Mouse (Mus musculus) heart, postnatal 10 days (tissue): ENCODE results near the gene Pttg1ip. TPM values are rescaled to one million over a fixed set of nuclear protein-coding genes. Genes with fewer than 3 reads are reported as not detected.

Experiments used
- DNase-seq, 2 experiments: peaks; one replicate each; pipeline ENCODE4 v3.0.0; 2021
- intact Hi-C: fragments of 180-260 bp; cut with DNase I; formaldehyde crosslinking; loops from one replicate; pipeline ENCODE4 v1.15.1; 2025
- total RNA-seq, 2 experiments: library from RNA; stranded (reverse); gene quantifications; 2 replicates each; pipeline ENCODE4 v1.2.3; 2021

Gene Pttg1ip
- 100 to 1,000 TPM; 134 to 148 TPM for total RNA-seq

DNA sequence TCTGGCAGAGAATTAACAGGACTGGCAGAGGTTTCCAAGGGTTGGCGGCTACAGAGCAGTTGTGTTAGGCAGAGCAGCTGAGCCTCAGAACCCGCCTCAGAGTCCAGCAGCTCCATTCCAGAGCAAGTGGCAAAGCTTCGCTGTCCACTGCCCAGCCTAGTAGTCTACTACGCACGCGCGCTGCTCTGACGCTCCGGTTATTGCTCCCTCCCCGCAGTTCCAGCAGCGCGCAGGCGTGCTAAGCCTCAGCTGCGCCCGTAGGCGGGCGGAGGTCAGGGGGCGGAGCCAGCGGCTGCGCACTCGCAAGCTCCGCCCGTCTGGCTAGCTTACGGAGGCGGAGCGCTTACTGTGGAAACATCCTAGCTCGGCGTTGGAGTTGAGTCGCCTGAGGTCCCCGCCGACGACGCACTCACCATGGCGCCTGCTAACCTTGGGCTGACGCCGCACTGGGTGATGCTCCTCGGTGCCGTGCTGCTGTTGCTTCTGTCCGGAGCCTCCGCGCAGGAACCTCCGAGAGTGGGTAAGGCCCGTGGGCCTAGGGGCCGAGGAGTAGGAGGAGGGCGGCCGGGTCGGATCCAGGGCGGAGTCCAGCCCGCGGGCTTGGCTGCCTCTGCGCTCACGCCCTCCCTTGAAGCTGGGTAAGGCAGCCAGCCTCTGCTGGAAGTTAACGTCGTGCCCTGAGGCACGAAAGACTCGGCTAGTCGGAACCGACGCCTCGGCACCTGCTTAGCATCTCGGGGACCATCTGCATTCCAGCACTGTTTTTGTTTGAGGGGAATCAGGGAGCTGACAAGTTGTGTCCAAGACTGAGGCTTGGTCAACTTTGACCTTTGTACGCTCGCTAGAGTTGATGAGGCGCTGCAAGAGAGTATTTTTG, at the start of gene Pttg1ip:
Pttg1ip (plus strand) TSS at position 313 of the 877 bp plus-strand sequence.
- peak; percentile 96 to 97 for DNase-seq
- intact Hi-C loops, result loop anchor here (5.0 kb wide), 1 partner anchor 41 kb away; the partner anchor contains the start of gene Ube2g2

DNA sequence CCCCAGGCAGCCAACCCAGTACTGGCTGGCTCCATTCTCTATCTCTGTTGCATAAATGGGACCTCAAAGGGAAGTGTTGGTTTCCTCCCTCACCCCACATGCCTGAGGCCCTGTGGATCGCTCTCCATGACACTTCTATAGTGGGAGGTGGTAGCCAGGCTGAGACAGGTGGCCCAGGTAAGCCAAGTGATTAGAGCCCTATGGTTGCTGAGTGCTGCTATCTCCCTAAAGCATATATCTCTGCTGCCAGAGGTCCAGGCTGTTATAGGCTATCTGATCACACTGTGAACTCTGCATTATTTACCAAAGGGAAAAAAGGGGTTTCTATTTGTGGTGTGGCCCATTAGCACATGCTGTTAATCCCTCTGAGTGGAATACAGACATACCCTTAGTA, 49.5 kb upstream of the Pttg1ip start:
- intact Hi-C loops, result no loop called here
- DNase-seq, result no peak

DNA sequence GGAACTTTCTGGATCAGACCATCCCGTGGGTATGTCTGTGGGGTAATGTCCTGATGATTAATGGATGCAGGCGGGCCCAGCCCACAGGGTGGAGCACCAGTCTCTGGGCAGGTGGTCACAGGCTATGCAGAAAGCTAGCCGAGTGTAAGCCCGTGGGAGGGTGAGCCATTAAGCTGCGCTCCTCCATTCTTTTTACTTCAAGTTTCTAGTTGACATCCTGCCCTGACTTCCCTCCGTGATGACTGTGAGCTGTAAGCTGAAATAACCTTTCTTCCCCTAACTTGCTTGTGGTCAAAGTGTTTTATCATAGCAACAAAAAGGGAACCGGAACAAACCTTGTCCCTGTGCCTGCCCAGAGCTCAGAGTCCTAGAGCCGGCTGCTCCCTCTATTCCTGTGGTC, 44.8 kb upstream of the Pttg1ip start:
- intact Hi-C loops, result no loop called here
- DNase-seq, result no peak

DNA sequence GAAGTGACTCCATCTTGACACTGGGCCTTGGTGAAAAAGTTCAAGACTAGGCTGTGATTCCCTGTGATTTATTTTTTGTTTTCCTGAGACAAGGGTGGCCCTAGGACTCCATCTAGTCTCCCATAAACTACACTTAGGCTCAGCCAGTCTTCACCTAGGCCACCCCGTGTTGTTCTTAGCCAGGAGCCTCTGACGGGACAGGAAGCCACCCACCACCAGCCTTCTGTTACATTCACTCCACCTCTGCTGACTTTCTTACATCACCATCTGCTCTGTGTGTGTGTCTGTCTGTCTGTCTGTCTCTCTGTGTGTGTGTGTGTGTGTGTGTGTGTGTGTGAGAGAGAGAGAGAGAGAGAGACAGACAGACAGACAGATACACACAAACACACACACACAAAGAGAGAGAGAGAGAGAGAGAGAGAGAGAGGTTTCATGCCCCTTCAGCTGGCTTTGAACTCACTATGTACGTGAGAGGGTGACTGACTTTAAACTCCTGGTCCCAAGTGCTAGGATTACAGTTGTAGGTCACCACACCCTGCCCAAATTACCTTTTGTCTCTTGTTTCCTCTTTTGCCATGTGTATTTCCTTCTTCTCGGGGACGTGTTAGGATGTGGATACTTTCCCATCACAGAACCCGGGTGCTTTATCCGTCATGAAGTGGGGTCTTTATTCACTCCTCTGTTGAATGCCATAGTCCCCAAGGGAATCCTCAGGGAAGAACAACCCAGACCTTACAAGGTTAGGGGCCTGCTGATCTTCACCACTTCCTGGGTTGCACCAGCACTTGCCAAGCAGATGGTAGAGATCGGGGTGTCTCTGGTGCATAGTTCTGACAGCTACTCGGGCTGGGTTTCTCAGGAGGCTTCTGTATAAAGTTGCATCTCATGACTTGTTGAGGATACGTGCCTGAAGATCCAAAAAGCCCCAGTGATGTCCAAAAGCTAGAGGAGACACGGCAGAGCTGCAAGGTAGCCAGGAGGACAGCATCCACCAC, 44.0 kb upstream of the Pttg1ip start:
- no peak for DNase-seq
- intact Hi-C loops, result no loop called here

DNA sequence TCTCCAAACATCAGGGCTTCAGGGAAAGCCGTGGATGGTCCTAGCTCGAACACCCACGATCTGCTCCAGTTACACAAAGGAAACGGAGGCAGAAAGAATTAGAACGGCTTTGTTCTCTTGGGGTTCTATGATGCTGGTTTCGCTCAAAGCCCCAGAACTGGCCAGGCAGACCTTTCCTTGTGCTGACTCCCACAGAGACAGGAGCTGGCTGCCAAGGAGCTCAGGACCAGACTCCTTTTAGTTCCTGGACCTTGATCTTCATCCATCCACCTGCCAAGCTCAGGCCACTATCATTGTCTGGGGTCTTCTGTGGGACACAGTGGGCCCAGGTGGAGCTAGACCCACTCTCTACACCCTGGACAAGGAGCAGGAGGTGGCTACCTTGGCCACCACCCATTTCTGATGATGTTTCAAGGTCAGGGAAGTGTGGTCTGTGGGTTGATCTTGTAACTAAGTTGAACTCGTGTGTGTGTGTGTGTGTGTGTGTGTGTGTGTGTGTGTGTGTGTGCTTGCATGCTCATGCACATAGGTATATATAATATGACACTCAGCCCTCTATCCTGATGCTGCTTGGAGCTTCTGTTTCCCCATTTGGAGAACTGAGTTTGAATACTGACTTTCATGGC, 42.1 kb upstream of the Pttg1ip start:
- intact Hi-C loops, result no loop called here

DNA sequence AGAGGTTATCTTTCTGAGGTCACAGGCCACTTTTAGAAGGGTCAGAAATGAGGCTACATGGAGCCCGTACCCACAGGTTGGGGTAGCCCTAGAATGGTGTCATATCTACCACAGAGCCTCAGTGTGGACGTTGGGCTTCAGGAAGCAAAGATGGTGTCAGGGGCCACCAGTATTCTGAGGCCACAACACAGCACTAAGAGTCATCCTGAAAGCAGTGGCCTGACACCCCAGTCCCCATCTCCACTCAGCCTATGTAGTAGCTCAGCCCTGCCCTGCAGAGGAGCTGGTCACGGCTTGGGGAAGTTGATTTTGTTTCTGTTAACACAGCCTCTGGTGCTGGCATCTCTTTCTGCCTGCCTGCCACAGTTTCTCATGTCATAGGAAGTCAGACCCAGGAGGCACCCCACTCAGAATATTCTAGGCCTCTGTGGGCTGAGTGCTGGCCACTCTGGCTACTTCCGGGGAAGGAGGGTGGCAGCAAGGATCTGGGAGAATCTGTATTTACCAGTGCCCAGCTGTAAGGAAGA, 40.9 kb upstream of the Pttg1ip start:
- DNase-seq, result no peak
- intact Hi-C loops, result no loop called here

More for the DNA sequence above, 42.1 kb upstream of the Pttg1ip start:
- no peak for DNase-seq

DNA sequence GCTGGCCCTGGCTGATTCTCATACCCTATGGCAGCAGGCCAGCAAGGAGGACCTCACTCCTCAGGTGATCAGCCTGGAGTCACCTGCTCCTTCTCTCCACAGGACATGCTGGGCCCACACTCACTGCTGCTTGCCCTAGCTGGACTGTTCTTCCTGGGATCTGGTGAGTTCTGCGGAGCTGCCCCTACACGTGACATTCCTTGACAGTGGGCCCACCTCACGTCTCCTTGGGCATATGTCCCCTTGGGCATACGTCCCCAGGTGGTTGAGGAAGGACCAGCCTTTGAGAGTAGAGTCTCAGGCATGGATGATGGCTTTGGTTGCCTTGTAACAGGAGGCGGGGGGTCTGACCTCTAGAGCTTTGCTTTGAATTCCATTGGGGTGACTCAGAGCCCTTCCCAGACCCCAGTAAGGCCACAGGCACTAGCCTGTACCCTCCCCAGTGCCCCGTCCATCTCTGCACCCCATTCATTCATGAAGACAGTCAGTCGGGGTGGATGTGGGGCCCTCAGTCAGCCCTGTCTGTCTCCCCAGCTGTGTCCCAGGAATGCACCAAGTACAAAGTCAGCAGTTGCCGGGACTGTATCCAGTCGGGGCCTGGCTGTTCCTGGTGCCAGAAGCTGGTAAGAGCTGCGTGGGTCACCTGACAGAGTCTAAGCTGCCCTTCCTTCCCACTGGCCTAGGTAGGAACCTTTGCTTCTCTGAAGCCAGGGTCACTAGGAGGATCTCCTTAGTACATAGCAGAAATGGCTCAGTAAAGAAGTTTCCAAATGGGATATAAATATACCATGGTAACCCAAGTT, 39.5 kb upstream of the Pttg1ip start:
- intact Hi-C loops, result no loop called here
- no peak for DNase-seq

DNA sequence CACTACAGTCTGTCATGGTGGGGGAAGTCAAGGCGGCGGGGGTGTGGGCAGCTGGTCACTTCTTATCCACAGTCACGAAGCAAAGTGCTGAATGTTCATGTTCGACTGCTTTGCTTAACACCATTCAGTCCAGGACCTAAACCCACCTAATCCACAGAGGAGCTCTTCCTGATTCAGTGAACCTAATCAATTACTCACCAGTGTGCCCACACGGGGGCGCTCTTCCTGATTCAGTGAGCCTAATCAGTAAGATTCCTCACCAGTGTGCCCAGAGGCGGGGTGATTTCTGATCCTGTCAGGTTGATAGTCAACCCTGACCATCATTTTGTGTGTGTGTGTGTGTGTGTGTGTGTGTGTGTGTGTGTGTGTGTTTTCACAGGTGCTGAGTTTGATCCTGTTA, 38.3 kb upstream of the Pttg1ip start:
- intact Hi-C loops, result no loop called here
- no peak for DNase-seq

DNA sequence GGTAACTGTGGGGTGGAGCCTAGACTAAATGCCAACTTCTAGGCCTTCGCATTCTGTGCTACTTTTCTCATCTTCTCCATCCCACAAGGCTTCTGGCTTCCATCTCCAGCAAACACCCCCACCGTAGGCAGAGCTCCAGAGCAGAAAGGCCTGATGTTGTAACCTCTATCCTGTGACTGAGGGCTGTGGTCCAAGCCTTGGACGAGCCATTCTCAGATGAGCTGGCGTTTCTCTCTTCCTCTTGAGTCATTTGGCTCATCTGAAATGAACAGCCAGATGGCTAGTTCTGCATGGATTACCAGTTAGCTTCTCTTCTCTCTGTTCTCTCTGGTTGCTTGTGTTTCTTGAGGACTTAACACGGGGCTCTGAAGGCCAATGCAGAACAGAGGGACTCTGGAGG, 36.6 kb upstream of the Pttg1ip start:
- peak; percentile 76 for DNase-seq
- intact Hi-C loops, result no loop called here

DNA sequence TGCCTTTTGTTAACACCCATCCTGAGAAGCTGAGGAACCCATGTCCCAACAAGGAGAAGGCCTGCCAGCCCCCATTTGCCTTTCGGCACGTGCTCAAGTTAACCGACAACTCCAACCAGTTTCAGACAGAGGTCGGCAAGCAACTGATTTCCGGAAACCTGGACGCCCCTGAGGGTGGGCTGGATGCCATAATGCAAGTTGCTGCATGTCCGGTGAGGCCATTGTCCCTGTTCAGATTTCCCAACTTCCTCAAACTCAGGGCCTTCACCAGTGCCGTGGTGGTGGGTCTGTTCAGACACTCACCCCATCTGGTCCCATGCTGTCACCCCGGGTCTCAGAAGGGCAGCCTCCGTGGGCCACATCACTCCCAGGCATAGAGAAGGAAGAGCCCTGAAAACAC, 32.9 kb upstream of the Pttg1ip start:
- DNase-seq, result no peak
- intact Hi-C loops, result no loop called here

DNA sequence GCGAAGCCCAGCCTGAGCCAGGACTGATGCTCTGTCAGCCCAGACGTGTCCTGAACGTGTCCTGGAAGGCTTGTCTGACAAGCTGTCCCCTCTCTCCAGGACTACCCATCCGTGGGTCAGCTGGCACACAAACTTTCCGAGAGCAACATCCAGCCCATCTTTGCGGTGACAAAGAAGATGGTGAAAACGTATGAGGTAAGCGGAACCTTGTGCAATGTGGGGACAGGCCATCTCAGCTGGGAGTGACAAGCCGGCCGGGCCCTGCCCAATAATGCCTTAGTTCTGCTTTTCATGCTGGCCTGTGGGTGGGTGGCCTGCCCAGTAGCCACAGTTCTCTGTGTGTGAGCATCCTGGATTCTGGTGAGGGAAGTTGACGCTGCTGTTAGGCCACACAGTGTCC, 30.6 kb upstream of the Pttg1ip start:
- intact Hi-C loops, result no loop called here
- peak in 1 of 2 experiments; percentile 24 for DNase-seq

DNA sequence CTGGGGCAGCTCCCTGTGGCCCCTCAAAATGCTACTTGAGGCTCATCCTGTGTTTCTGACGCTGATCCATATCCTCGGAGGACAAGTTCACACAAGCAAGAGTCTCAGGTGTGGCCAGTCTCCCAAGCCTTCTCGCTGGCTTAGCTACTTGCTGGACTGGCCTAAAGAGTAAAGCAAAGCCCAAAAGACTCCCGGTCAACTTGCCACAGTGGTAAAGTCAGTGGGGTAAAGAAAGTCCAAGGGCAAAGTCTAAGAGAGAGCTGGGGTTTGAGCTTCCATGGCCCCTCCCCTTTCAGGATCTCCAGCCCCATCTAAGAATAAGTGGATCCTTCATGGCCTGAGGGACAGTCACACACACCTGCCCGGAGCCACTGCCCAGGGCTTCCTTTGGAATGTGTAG, 29.4 kb upstream of the Pttg1ip start:
- no peak for DNase-seq
- intact Hi-C loops, result no loop called here

DNA sequence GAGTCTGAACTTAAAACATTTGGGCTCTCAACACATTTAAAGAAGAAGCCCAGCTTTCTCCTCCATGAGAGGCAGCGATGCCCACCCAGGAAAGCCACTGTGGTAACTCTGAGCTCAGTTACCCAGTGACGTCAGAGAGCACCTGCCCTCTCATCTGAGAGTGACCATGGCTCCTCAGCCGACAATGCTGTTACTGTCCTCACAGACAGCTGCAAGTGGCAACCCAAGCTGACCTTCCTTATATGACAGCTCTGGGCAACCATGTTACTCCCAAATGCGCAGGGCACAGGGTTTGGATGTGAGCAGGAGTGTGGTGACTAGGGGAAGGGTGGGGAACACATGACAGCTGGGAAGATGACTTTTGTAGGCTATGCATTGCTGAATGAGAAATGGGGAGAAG, 28.2 kb upstream of the Pttg1ip start:
- intact Hi-C loops, result no loop called here
- no peak for DNase-seq

DNA sequence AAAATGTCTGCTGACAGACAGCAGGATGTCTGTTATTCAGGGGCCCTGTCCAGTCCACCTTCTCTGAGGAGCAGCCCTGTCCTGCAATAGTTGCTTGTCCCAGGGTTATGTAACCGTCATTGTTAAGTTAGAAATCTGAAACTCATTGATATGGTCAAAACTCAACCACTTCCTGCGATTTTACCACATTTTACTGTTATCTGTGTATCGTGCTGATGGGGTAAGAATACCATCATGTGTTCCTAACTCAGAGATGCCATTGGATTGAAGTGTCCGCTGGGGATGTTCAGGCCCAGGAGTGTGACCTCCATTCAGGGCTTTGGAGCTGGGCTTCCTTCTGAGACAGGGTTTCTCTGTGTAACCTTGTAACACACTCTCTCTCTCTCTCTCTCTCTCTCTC, 26.6 kb upstream of the Pttg1ip start:
- intact Hi-C loops, result no loop called here
- no peak for DNase-seq

DNA sequence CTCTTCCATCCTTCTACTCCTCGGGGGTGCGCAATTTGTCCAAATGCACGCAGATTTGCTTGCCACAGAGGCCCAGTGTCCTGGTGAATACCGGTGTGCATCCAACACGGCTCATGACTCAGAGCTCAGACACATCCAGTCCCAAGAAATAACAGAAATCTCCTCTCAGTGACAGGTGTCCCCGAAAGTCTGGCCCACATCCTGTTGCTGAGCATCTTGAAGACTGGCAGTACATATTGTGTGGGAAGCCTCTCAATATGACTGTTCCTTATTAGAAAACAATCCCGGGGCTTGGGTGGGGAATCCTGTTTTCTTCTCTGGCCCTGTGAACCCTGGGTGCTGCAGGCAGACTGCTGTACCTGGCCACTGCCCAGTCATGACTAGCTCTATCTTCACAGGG, 24.9 kb upstream of the Pttg1ip start:
- intact Hi-C loops, result no loop called here
- DNase-seq, result no peak

DNA sequence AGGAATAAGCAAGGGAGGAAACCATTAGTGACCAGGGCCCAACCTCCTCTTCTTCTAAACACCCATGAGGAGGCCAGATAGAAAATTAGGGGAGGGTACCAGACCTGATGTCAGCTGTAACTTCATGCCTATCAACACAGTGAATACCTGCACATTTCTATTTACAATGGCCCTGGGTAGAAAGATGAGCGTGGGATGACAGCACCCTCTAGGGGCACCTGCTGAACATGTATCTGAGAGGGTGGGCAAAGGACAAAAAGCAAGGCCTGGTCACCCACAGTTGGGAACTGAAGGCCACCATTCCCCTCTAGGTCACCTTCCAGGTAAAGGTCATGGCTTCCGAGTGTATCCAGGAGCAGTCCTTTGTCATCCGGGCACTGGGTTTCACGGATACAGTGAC, 23.9 kb upstream of the Pttg1ip start:
- intact Hi-C loops, result no loop called here
- DNase-seq, result no peak

DNA sequence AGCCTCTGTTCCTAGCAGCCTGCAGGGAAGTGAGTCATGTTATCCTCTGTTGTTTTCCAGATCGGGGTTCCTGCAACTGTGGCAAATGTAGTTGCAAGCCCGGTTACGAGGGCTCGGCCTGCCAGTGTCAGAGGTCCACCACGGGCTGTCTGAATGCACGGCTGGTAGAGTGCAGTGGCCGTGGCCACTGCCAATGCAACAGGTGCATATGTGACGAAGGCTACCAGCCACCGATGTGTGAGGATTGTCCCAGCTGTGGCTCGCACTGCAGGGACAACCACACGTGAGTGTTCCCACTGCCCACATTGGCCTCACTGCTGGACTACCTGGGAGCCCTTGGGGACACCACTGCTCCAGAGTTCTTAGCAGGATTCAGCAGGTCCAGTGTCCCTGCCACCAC, 21.4 kb upstream of the Pttg1ip start:
- DNase-seq, result no peak
- intact Hi-C loops, result no loop called here

DNA sequence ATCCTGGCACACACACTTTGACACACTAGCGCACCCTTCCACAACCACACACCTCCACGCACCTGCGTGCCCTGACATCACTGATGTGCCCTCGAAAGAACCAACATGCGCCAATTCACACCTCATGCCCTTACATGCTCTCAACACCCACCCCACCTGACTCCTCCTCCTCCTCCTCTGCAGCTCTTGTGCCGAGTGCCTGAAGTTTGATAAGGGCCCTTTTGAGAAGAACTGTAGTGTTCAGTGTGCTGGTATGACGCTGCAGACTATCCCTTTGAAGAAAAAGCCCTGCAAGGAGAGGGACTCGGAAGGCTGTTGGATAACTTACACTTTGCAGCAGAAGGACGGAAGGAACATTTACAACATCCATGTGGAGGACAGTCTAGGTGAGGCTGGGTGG, 20.7 kb upstream of the Pttg1ip start:
- intact Hi-C loops, result no loop called here
- DNase-seq, result no peak

DNA sequence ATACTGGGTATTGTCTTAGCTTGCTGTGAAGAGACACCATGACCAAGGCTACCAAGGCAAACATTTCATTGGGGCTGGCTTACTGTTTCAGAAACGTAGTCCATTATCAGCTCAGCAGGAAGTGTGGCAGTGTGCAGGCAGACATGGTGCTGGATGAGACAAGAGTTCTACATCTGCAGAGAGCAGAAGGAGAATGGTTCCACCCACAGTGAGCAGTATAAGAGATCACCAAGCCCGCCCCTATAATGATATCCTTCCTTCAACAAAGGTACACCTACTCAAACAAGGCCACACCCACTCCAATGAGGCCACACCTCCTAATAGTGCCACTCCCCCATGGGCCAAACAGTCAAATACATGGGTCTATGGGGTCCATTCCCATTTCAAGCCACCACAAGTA, 20.0 kb upstream of the Pttg1ip start:
- intact Hi-C loops, result no loop called here

DNA sequence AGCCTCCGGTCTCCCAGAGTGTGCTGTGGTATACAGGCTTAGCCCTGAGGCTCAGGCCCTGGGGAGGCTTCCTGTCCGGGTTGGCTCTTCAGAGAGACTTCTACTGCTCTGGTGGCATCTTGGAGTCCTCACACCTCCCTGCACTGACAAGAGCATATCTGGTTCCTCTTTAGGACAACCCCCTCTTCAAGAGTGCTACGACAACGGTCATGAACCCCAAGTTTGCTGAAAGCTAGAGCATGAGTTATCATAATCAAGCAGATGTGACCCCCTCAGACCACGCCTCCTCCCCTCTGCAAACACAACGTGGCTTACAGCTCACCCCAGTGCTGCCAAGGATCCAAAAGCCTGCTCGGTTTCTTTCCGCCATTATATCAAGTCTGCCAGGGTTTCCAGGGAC, 16.5 kb upstream of the Pttg1ip start:
- DNase-seq, result no peak
- intact Hi-C loops, result loop anchor here (5.0 kb wide), 1 partner anchor 283 kb away; no protein-coding TSS in a partner anchor

More for the DNA sequence above, 20.0 kb upstream of the Pttg1ip start:
- DNase-seq, result no peak
